Mouse (Mus musculus) spleen, postnatal 14 days (tissue): Measurements from ENCODE around the gene Gm10697.
"Not testable (repeated sequence)": the region's sequence is repeated elsewhere in the genome, so short reads cannot be mapped to it uniquely, and the experiment has no call there.

ENCODE experiments used
- DNase-seq, 2 experiments: peaks; one replicate each; pipeline ENCODE4 v3.0.0; 2021 to 2022; ENCODE audit warnings: low spot score in 2 of 2

The Gm10697 gene

GRCm38 (mm10) chr3:94072544-94072943 is at the start of gene Gm10697:
Gene Gm10697 (minus strand): TSS chr3:94072644.
- not testable (repeated sequence) for DNase-seq

- DNase-seq: not testable (repeated sequence)
Observed at GRCm38 (mm10) chr3:94115071-94115470, 42.6 kb upstream of the Gm10697 start.

- DNase-seq: not testable (repeated sequence)
Observed at GRCm38 (mm10) chr3:94054785-94055184, 17.7 kb downstream of the Gm10697 start, which contains the start of gene Gm9125. Gene Gm9125 (minus strand): TSS chr3:94054885.

GRCm38 (mm10) chr3:94049566-94050121 is 22.8 kb downstream of the Gm10697 start:
- not testable (repeated sequence) for DNase-seq

DNA sequence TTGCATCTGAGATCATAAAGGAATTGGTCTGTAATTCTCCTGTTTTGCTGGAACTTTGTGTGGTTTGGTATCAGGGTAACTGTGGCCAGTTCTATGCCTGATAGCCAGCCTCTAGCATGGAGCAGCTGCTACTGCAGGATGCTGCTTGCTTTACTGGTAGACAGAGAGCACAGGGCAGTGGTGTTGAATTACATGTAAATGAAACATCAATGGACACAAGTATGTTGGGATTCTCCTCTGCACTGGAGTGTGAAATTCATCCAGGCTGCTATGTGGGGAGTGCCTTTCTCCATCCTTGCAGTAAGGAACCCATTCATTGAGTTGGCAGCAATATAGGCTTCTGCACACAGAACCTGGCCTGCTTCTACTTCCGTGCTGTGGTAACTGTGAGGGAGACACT is 34.2 kb downstream of the Gm10697 start:
- DNase-seq: not testable (repeated sequence)

DNA sequence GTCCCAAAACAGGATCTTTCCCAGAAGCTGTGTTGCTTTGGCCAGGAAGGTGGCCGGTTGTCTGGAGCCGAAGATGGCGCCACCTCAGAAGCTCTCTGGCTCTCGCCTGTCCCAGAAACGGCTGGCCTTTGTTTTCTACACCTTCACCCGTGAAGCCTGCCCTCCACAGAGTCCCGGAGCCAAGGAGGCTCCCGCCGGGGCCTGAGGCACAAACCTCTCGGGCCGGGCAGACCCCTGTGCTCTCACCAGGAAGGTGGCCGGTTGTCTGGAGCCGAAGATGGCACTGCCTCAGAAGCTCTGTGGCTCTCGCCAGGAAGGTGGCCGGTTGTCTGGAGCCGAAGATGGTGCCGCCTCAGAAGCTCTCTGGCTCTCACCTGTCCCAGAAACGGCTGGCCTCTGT is 38.0 kb downstream of the Gm10697 start:
- not testable (repeated sequence) for DNase-seq
